Mouse (Mus musculus): Measurements from ENCODE around the gene Sh3pxd2b.

The Sh3pxd2b gene

GRCm38 (mm10) chr11:32340476-32341473, 6.8 kb upstream of the Sh3pxd2b start:
- no peak for DNase-seq (ENCODE audit: low spot score)

GRCm38 (mm10) chr11:32342770-32343191, 4.8 kb upstream of the Sh3pxd2b start:
- DNase-seq (ENCODE audit: low spot score) = peak; percentile 53

- no peak for DNase-seq (ENCODE audit: low spot score)
Observed at GRCm38 (mm10) chr11:32343350-32343749, 4.3 kb upstream of the Sh3pxd2b start.

- no peak for DNase-seq (ENCODE audit: low spot score)
Observed at GRCm38 (mm10) chr11:32345504-32346297, 1.9 kb upstream of the Sh3pxd2b start.

GRCm38 (mm10) chr11:32347264-32347606, 385 bp upstream of the Sh3pxd2b start:
- DNase-seq (ENCODE audit: low spot score) = no peak

- no peak for DNase-seq (ENCODE audit: low spot score)
Observed at GRCm38 (mm10) chr11:32348433-32349283, 1.0 kb downstream of the Sh3pxd2b start.

- no peak for DNase-seq (ENCODE audit: low spot score)
Observed at GRCm38 (mm10) chr11:32349284-32349953, 1.8 kb downstream of the Sh3pxd2b start.

- DNase-seq (ENCODE audit: low spot score) = no peak
Observed at GRCm38 (mm10) chr11:32352946-32353345, 5.3 kb downstream of the Sh3pxd2b start.

GRCm38 (mm10) chr11:32355377-32355776, 7.8 kb downstream of the Sh3pxd2b start:
- no peak for DNase-seq (ENCODE audit: low spot score)

- DNase-seq (ENCODE audit: low spot score) = no peak
Observed at GRCm38 (mm10) chr11:32357686-32358085, 10.1 kb downstream of the Sh3pxd2b start.

GRCm38 (mm10) chr11:32358399-32358798, 10.8 kb downstream of the Sh3pxd2b start:
- DNase-seq (ENCODE audit: low spot score) = no peak

GRCm38 (mm10) chr11:32359566-32359965, 11.9 kb downstream of the Sh3pxd2b start:
- no peak for DNase-seq (ENCODE audit: low spot score)

- DNase-seq (ENCODE audit: low spot score) = no peak
Observed at GRCm38 (mm10) chr11:32361774-32362173, 14.2 kb downstream of the Sh3pxd2b start.

GRCm38 (mm10) chr11:32363188-32363587, 15.6 kb downstream of the Sh3pxd2b start:
- DNase-seq (ENCODE audit: low spot score) = no peak

- DNase-seq (ENCODE audit: low spot score) = no peak
Observed at GRCm38 (mm10) chr11:32363610-32364220, 16.1 kb downstream of the Sh3pxd2b start.

- no peak for DNase-seq (ENCODE audit: low spot score)
Observed at GRCm38 (mm10) chr11:32364375-32364774, 16.8 kb downstream of the Sh3pxd2b start.

GRCm38 (mm10) chr11:32365498-32365897, 17.9 kb downstream of the Sh3pxd2b start:
- DNase-seq (ENCODE audit: low spot score) = no peak

GRCm38 (mm10) chr11:32367056-32367455, 19.4 kb downstream of the Sh3pxd2b start:
- no peak for DNase-seq (ENCODE audit: low spot score)

GRCm38 (mm10) chr11:32368986-32369385, 21.4 kb downstream of the Sh3pxd2b start:
- DNase-seq (ENCODE audit: low spot score) = no peak

- no peak for DNase-seq (ENCODE audit: low spot score)
Observed at GRCm38 (mm10) chr11:32370881-32371280, 23.3 kb downstream of the Sh3pxd2b start.

Measured in layer of hippocampus, adult 11-12 months (tissue).